Mouse (Mus musculus): ENCODE data around the gene Ldoc1. TPM values are rescaled to one million over a fixed set of nuclear protein-coding genes. Genes with fewer than 3 reads are reported as not detected.

Gene Ldoc1
- polyA plus RNA-seq (2015; fragmentation: Nextera tagmentation; extraction: Ambion mirVana) = 0.57 and 0.67 TPM in 2 replicates

DNA sequence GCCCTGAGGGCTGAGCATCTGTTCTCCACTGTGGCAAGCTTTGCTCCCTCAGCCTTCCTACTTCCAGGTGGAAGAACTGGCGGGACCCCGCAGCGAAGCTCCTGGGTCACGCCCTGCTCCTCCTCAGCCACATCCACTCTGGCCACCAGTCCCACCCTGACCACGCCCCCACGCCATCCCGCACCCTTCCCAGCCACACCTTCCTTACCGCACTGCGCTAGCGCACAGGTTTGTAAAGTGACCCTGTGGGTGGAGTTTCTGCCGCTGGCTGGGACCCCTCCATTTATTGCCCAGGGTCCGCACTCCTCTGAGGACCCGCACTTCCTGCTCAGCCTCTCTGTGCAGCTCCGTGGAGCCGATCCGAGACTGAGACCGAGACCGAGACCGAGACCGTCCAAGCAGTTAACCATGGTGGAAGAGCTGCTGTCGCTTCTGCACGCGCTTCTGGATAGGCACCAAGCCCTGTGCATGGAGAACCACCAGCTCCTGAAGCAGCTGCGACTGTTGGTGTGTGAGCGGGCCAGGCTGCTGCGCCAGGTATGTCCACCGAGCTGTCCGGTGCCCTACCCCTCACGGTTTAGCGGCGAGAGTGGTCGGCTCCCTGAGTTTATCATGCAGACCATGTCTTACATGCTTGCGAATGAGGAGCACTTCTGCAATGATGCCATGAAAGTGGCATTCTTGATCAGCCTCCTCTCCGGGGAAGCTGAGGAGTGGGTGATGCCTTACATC is at the start of gene Ldoc1:
Gene Ldoc1, plus strand, starts transcription at position 196 of the 732 bp plus-strand sequence.
- H3K36me3 ChIP-seq = no peaks in the 10 kb centered on the region
- H3K4me1 ChIP-seq (replicated peaks) = no peaks in the 10 kb centered on the region
- no peak within 1 kb of the TSS for H3K27ac ChIP-seq
- peak; percentile 62 for ATAC-seq
- H3K4me2 ChIP-seq (replicated peaks) = peak within 1 kb of the TSS; percentile 59
- 32% methylated on average over 33 of the region's 34 CpGs for WGBS
- H3K9me3 ChIP-seq = no peaks in the 10 kb centered on the region
- H3K9ac ChIP-seq = no peak within 1 kb of the TSS
- H3K27me3 ChIP-seq (replicated peaks) = no peaks in the 10 kb centered on the region
- H3K4me3 ChIP-seq (replicated peaks) = peak within 1 kb of the TSS; percentile 23

- no peak for ATAC-seq
- H3K9ac ChIP-seq = no peak overlapping the region
- H3K27ac ChIP-seq = no peak overlapping the region
- no peaks in the 10 kb centered on the region for H3K27me3 ChIP-seq (replicated peaks)
- no peak overlapping the region for H3K4me3 ChIP-seq (replicated peaks)
- no peaks in the 10 kb centered on the region for H3K4me1 ChIP-seq (replicated peaks)
- no peaks in the 10 kb centered on the region for H3K36me3 ChIP-seq
- 88% methylated on average over 7 of the region's 7 CpGs for WGBS
- no peak overlapping the region for H3K4me2 ChIP-seq (replicated peaks)
- no peaks in the 10 kb centered on the region for H3K9me3 ChIP-seq
These were observed 834 bp downstream of the Ldoc1 start for GRCm38 (mm10) chrX:61710131-61710530.

DNA sequence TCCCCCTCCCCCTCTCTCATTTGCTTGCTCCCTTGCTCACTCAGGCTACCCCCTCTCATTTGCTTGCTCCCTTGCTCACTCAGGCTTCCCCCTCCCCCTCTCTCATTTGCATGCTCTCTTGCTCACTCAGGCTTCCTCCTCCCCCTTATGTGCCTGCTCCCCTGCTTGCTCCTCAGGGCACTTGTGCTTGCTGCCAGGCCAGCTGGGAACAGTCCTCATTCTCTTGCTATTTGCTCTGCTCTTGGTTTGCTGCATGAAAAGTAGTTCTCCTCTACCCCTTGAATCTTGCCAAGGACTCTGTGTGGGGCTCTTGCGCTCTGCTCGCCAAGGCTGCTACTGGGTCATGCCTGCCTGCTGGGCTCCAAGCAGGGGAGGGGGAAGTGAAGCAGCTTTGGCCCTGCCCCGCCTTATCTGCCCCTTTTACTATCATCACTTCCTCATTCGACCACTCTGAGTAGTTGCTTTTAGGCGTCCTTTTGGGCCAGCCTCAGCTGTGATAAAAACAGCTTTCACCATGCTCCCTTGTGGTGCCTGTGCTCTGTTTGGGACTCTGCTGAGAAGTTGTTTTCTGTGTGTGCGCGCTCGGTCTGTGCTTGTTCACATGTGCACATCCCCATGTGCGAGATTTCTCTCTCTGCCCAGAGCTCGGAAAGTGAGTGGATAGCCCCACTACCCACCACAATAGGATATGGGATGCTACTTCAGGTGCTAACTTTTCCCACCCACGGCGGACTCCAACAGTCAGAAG is 13.2 kb downstream of the Ldoc1 start:
- no peak overlapping the region for H3K27ac ChIP-seq
- WGBS = 25% methylated on average over 12 of the region's 12 CpGs
- H3K4me2 ChIP-seq (replicated peaks) = peak overlapping the region; percentile 50
- no peaks in the 10 kb centered on the region for H3K27me3 ChIP-seq (replicated peaks)
- no peaks in the 10 kb centered on the region for H3K4me1 ChIP-seq (replicated peaks)
- H3K9me3 ChIP-seq = no peaks in the 10 kb centered on the region
- no peaks in the 10 kb centered on the region for H3K36me3 ChIP-seq
- ATAC-seq = peak; percentile 76
- 0 out of 2 replicates have a peak overlapping the region, but pooled peaks have one; percentile 2 for H3K4me3 ChIP-seq (replicated peaks)
- H3K9ac ChIP-seq = no peak overlapping the region

DNA sequence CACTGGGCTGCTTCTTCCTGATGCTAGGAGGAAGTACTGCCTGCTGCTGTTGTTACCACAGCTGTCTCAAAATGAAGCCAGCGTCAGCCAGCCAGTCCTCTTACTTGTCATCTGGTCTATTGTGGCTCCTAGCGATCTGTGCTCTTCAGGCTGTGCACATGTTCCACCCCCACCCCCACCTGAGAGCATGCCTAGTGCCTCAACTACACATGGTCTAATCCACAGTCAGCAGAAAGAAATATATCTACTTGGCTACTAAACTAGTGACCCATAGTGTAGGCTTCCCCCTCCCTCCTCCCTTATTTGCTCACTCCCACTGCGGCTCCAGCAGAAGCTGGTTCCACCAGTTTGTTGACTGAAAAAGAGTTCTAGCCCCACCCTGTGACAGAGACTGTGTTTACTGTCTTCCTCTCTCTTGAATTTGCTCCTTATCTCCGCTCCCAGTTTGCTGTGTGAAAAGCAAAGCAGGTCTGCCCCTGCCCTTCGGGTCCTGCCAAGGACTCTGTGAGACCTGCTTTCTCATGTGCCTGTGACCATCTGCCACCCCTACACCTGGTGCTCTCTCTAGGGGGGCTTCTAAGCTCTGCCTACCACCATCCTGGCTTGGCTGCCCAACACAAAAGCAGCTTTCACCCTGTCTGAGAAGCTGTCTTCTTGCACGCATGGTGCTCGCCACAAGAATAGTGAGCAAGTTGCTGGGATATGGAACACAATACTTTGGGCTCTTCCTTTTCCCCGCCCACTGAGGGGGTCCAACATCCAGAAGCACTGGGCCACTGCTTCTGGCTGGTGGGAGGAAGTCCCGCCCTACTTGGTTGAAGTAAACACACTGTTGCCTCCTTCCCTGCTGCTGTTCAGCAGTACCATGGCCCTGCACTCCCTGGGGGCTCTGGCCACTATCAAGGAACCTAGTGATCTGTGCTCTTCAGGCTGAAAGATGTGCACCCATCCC is 14.0 kb downstream of the Ldoc1 start:
- 41% methylated on average over 9 of the region's 9 CpGs for WGBS
- 0 out of 2 replicates have a peak overlapping the region, but pooled peaks have one; percentile 2 for H3K4me3 ChIP-seq (replicated peaks)

DNA sequence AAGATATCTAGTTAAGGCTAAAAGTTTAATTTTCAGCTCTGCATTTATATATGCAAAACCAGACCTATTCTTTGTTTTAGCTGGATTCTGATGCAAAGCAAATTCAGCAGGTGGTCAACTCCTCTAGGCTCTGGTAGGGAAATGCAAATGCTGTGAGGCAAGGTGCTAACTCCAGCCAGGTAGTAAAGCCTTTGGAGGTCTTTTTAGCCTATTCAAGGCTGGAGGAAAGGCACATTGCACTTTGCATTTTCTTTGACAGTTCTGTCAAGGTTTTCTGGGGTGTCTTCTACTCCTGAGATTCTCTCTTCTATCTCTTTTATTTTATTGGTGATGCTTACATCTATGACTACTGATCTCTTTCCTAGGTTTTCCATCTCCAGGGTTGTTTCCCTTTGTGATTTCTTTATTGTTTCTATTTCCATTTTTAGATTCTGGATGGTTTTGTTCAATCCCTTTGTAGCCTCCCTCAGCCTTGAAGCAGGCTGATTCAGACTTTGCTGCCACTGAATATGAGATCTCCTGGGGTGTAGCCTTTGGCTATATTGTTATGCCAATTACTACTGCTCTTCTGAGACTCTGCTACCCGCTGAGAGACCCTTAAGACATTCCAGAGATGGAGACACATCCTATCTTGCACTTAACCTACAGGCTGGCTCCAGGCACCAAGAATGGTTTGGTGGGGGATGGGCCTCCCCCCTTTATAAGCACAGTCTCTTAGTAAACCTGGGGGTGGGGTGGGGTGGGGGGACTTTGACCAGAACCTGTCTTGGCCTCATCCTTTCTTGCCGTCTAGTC is 18.4 kb downstream of the Ldoc1 start:
- 65% methylated on average over 2 of the region's 2 CpGs for WGBS
- Histone ChIP-seq H3K27ac (no peak overlapping the region), H3K4me2 (replicated peaks) (no peak overlapping the region), H3K4me1 (replicated peaks) (no peaks in the 10 kb centered on the region), H3K4me3 (replicated peaks) (no peak overlapping the region), H3K36me3 (no peaks in the 10 kb centered on the region), H3K9me3 (no peaks in the 10 kb centered on the region), H3K27me3 (replicated peaks) (no peaks in the 10 kb centered on the region), H3K9ac (no peak overlapping the region)
- no peak for ATAC-seq

More for the DNA sequence above, 14.0 kb downstream of the Ldoc1 start:
- Histone ChIP-seq H3K9ac (no peak overlapping the region), H3K9me3 (no peaks in the 10 kb centered on the region), H3K27me3 (replicated peaks) (no peaks in the 10 kb centered on the region), H3K4me1 (replicated peaks) (no peaks in the 10 kb centered on the region), H3K4me2 (replicated peaks) (peak overlapping the region; percentile 50), H3K36me3 (no peaks in the 10 kb centered on the region), H3K27ac (no peak overlapping the region)
- peak; percentile 86 for ATAC-seq
